Mouse (Mus musculus) erythroblast, embryonic 14.5 days (primary cell): Measurements from ENCODE around the gene Gnas.

ENCODE experiments used
- GATA1 ChIP-seq: IDR thresholded peaks from 2 replicates; pipeline ENCODE4 v1.6.1; 2012; ENCODE audit warnings: low read length, inconsistent platforms, mixed read lengths
- TAL1 ChIP-seq: IDR thresholded peaks from 3 replicates; pipeline ENCODE4 v1.6.1; 2012; ENCODE audit warnings: low read length, inconsistent platforms, mixed read lengths

DNA sequence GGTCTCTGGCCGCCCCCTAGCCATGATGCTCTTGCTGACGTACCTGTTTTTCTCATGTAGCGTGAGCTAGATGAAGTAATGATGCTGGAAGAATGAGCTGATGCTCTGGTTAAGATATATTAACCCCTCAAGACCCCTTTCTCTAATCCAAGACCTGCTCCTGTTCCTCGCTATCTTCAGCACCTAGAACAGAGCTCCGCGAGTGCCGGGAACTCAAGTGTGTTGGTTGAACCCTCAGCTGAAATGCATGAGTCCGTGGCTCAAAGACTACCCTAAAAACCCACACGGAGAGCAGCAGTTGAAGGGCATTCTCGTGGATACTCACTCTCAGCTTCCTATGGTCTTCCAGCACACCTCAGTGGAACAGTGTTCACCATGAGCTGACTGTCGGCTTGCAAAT, 779 bp upstream of the Gnas start:
- TF ChIP-seq TAL1 (no peak), GATA1 (no peak)
